Mouse (Mus musculus): Measurements from ENCODE around the gene Pde1c.

The Pde1c gene

DNA sequence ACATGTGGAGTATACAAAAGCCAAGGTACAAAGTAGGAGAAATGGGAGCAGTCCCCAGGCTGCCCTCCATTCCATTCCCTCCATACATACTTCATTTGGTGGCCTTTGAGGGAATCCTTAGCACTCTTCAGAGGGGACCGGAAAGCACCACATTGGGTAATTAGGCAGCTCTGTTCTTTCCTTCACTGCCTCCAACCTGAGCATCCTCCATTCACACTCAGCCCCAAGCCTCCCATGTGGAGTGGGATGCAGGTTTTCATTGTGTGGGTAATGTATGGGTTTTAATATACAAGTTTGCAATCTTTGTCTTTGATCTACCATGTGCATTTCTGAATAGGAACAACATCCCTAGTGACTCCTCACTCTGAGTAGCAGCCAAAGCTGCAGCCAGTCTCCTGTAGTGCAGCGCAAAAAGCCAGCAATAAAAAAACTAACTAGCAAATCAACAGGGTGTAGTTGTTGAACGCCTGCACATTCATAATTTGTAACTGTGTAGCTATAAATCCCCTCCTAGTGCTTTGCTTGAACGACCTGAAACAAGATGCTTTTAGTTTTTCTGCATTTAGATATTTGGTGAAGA, 529.3 kb downstream of the Pde1c start:
- DNase-seq (ENCODE audit: low read depth, low spot score), result no peak
- H3K36me3 ChIP-seq (ENCODE audit: control insufficient read depth, insufficient read depth, low read length, poor library complexity, severe bottlenecking), result no peaks in the 10 kb centered on the region
- no peaks in the 10 kb centered on the region for H3K27me3 ChIP-seq (ENCODE audit: control insufficient read depth, insufficient read depth, low read length, poor library complexity, severe bottlenecking)

- DNase-seq (ENCODE audit: low read depth, low spot score), result no peak
- Histone ChIP-seq H3K36me3 (ENCODE audit: control insufficient read depth, insufficient read depth, low read length, poor library complexity, severe bottlenecking) (no peaks in the 10 kb centered on the region), H3K27me3 (ENCODE audit: control insufficient read depth, insufficient read depth, low read length, poor library complexity, severe bottlenecking) (no peaks in the 10 kb centered on the region)
Observed at GRCm38 (mm10) chr6:56035054-56035453, 533.8 kb downstream of the Pde1c start.

DNA sequence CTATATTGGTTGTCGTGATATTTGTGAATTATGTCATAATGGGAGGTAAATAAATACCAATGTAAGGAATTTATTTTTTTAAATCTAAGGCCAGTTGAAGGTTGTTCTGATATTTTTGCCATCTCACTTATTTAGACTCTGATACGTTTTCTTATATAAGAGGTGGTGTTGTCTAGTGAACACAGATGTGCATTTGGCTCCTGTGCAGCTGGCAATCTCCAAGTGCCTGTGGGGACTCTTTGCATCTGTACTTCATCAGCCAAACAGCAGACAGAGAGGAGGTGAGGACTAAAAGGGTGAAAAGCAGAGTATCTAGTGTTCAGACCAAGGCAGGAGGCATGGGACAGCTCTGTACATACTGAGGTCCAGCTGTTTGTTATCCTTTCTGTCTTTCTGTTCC, 536.7 kb downstream of the Pde1c start:
- no peaks in the 10 kb centered on the region for H3K27me3 ChIP-seq (ENCODE audit: control insufficient read depth, insufficient read depth, low read length, poor library complexity, severe bottlenecking)
- DNase-seq (ENCODE audit: low read depth, low spot score), result no peak

DNA sequence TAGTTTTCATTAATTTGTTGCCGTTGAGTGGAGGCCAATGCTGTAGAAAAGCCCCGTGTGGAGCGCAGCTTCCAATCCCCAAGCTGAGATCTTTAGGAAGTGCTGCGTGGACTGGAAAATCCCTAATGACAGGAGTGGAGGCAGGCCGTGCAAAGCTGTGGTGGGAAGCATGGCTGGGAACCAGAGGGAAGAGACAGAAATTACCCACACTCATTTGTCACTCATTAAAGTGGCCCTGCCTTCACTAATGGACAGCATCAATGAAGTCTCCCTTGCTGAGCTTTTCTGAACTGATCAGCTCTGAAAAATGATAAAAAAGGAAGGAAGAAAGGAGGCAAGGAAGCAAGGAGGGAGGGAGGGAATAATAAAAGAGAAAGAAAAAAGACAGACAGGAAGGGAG, 538.9 kb downstream of the Pde1c start:
- H3K36me3 ChIP-seq (ENCODE audit: control insufficient read depth, insufficient read depth, low read length, poor library complexity, severe bottlenecking), result no peaks in the 10 kb centered on the region
- no peak for DNase-seq (ENCODE audit: low read depth, low spot score)
- H3K27me3 ChIP-seq (ENCODE audit: control insufficient read depth, insufficient read depth, low read length, poor library complexity, severe bottlenecking), result no peaks in the 10 kb centered on the region

More for the DNA sequence above, 536.7 kb downstream of the Pde1c start:
- H3K36me3 ChIP-seq (ENCODE audit: control insufficient read depth, insufficient read depth, low read length, poor library complexity, severe bottlenecking), result no peaks in the 10 kb centered on the region

DNA sequence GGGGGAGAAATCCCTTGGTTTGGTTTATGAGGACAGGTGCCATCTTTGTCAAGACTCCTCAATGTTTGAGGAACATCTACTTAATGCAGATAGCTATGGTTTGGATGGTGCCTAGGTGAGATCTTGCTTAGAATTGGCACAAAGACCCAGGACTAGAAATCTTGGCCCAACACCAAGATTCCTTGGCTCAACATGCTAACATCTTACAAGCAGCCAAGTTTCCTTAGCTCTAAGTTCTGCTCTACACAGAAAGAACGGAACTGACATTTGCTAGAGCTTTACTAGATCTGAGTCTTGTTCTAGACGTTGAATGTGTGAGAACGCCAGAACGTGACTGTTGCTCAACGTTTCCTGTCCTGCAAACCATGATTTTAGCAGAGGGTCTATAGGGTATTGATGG, 540.9 kb downstream of the Pde1c start:
- no peak for DNase-seq (ENCODE audit: low read depth, low spot score)
- Histone ChIP-seq H3K36me3 (ENCODE audit: control insufficient read depth, insufficient read depth, low read length, poor library complexity, severe bottlenecking) (no peaks in the 10 kb centered on the region), H3K27me3 (ENCODE audit: control insufficient read depth, insufficient read depth, low read length, poor library complexity, severe bottlenecking) (no peaks in the 10 kb centered on the region)

DNA sequence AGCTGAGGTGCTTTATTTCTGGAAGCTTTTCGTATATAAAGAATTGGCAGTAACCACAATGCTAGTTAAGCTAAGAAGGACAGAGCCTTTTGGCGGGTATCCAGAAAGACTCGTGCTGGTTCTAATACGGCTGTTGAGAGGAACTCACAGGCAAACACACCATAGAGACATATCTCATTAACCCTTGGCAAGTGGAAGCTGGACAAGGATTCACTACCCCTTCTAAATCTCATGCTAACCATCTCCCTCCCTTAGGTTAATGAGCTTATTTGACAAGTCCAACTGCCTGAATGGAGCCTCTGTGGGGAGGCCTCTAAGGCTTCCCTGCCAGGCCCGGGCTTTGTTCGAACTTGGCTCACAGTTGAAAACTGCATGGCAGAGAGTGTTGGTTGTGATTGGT, 541.6 kb downstream of the Pde1c start:
- Histone ChIP-seq H3K36me3 (ENCODE audit: control insufficient read depth, insufficient read depth, low read length, poor library complexity, severe bottlenecking) (no peaks in the 10 kb centered on the region), H3K27me3 (ENCODE audit: control insufficient read depth, insufficient read depth, low read length, poor library complexity, severe bottlenecking) (no peaks in the 10 kb centered on the region)
- DNase-seq (ENCODE audit: low read depth, low spot score), result no peak

- no peak for DNase-seq (ENCODE audit: low read depth, low spot score)
- Histone ChIP-seq H3K27me3 (ENCODE audit: control insufficient read depth, insufficient read depth, low read length, poor library complexity, severe bottlenecking) (no peaks in the 10 kb centered on the region), H3K36me3 (ENCODE audit: control insufficient read depth, insufficient read depth, low read length, poor library complexity, severe bottlenecking) (no peaks in the 10 kb centered on the region)
Observed at GRCm38 (mm10) chr6:56025533-56025932, 543.4 kb downstream of the Pde1c start.
